Mouse (Mus musculus): ENCODE measurements around the gene Cd300lg.
A peak's percentile ranks its signal among the peaks of the same experiment; 100 is the strongest.

The Cd300lg gene

DNA sequence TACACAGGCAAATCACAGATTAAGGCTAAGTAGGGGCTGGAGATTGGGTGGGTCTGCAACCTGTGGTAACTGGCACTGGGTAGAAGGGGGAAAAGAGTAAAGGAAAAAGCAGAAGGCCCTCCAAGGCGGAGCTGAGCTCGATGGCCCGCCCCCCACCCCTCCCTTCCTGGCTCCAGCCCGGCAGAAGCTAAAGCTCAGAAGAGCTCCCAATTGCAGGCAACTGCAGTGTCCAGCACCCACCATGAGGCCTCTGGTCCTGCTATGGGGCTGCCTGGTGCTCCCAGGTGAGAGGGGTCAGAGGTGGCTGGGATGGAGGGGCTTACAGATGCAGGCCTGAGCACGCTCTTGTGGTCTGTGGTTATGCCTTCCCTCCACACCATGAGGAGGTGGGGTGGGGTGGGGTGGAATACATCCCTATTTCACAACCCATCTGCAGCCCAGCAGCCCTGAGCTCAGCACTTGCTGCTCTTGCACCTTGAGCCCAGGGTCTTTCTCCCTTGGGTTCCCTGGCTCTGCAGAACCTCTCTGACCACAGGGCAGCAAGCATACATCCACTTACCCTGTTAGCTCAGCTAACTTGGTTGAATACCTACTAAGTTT lies at the start of gene Cd300lg:
Cd300lg (plus strand) TSS at position 160 of the 600 bp plus-strand sequence.
- no peak for DNase-seq (ENCODE audit: low spot score in 2 of 2)

DNA sequence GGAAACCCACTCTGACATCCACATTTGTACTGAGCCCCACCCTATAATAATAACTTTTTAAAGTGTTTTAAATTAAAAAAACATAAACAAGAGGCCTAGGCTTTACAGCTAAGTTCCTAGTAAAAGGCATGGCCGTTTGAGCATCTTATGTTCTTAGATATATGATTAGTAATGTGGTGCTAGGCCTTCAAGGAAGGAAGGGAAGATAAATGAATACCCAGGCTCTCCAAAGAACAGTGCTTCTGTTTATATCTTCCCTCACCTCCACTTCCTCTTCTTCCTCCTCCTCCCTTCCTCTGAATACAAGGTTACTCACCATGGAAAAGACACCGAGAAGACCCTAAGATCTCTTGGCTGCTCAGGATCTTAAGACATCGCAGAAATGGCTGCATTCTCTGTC lies 49.5 kb upstream of the Cd300lg start:
- DNase-seq (ENCODE audit: low spot score in 2 of 2), result no peak

DNA sequence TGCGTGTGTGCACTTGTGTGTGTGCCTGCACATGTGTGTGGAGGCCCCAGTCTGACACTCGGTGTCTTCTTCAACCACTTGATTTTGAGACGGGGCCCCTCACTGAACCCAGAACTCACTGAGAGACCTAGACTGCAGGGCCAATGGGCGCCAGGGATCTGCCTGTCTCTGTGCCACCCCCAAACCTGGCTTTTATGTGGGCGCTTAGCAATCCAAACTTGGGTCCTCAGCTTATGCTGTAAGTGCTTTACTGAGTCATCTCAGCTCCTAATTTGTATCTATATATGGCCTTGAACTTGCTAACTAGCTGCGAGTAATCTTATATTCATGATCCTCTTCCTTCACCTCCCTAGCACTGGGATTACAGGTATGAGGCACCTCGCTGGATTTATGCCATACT lies 48.9 kb upstream of the Cd300lg start:
- DNase-seq (ENCODE audit: low spot score in 2 of 2), result peak; percentile 68 to 76

DNA sequence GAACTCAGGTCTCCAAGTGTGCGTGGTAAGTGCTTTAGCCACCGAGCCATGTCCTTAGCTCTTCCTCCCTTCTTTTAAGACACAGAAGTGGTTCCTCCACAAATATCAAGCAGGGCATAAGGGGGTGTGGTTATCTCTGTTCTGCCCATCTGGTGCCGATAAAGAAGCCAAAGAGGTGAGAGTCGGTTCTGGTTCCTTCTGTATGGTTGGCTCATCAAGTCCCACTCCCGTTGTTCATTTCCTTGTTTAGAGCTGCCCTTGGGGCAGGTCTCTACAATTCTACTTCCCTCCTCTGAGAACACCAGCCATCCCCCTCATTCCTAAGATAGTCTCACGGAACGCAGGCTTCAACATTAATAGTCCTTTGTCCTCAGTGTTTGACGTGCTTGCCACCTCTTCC lies 47.2 kb upstream of the Cd300lg start:
- DNase-seq (ENCODE audit: low spot score in 2 of 2), result no peak

DNA sequence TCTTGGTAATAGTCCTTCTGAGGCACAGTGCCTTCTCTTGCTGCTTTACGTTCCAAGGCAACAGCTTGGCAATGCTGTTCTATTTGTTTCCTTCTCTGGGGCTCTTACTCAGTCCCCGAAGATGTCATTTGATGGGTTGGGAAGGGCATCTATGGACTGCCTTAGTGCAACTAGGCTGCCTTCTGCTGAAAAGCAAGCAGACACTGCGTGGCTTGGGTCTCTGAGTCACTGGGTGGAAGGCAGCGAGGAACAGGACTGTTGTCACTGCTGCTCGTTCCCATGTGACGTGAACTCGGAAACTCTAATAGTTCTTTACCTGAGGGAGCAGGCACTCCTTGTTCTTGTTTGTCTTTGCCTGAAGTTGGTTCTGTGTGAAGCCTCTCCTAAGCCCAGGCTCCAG lies 45.4 kb upstream of the Cd300lg start:
- no peak for DNase-seq (ENCODE audit: low spot score in 2 of 2)

DNA sequence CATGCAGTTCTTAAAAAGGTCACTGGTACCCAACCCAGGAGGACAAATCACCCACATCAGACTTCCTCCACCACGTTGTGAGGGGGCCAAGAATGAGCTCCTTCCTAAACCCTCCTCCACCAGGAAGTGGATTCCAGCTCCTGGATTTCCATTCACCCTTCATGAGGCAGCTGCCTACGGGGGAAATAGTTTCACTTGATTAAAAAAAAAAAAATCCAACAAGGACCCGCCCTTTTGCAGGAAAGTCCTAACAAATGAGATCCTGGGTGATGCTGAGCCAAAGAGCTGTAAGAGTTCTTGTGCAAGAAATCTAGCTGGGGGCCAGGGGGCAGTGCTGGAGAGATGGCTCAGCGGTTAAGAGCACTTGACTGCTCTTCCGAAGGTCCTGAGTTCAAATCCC lies 43.1 kb upstream of the Cd300lg start:
- DNase-seq (ENCODE audit: low spot score in 2 of 2), result no peak

DNA sequence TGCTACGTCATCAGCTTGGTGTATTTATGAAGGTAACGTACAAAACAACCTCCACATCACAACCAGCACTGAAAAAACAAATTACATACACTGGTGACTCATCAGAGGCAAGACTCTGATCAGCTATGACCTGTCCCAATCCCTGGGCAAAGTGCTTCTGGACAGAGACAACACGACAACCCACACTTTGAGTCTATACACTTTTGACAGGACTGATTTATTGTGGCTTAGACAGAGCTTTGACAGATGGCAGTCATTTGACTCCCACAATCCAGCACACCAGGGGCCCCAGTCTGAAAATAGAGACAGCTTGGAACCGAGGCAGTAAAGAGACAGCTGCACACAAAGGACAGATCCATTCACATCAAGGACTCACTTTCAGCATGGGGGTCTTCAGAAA lies 41.8 kb upstream of the Cd300lg start:
- no peak for DNase-seq (ENCODE audit: low spot score in 2 of 2)

DNA sequence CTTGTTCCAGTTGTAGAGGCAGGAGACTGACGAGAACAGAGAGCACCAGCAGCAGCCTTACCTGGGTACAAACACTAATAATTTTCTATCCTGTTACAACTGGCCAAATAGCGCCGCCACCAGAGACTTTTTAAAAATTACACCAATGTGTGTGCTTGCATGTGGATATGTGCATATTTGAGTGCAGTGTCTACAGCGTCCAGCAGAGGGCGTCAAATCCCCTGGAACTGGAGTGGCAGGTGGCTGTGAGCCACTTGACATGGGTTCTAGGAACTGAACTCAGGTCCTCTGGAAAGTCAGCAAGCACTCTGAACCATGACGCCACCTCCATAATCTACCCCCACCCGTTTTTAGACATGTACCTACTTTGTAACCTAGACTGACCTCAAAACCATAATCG lies 37.1 kb upstream of the Cd300lg start:
- DNase-seq (ENCODE audit: low spot score in 2 of 2), result no peak

DNA sequence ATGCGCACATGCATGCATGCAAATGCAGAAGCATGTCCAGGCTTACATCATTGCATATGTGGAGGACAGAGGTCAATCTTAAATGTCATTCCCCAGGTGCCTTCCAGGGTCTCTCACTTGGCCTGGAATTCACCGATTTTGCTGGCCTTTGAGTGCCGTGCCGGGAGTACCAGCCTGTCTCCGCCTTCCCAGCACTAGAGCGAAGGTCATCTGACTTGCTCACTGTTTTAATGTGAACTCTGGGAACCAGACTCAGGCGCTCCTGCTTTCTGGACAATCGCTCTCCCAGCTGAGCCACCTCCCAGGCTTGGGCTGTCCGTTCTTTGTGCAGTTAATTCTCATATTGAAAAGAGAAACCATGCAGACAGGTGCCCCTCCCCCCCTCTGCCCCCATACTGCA lies 35.0 kb upstream of the Cd300lg start:
- no peak for DNase-seq (ENCODE audit: low spot score in 2 of 2)

DNA sequence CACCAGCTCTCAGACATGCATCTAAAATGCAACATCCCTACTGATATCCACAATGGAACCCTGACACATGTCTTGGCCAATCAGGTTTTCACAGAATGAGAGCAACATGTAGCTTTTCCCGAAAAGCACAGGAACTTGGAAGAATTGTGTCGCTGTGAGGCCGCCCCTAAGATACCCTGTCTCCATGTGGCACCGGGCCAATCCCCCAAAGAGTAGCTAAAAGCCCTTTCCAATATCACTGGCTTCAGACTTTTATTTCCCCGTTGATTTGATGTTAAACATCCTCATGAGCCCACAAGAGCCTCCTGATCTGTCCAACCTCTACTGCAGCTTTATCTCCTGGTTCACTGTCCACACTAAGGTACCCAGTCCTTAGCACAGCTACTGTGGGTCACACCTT lies 34.6 kb upstream of the Cd300lg start:
- no peak for DNase-seq (ENCODE audit: low spot score in 2 of 2)

DNA sequence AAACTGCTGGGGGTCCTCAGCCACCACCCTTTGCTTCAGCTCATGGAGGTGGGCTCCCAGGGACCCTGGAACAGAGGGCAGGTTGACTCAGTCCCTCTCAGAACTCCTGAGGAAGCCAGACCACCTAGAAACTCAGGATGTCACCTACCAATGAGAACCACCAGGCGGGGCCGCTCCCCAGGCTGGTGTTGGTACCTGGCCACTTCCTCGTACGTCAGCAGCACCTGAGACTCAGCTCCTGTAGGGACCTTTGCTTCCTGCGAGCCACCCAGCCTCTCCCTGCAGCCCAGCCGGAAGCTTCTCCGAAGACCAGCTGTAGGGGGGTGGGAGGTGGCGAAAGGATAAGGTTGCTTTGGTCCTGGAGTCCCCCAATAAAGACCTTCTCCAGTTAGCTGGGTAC lies 32.9 kb upstream of the Cd300lg start:
- no peak for DNase-seq (ENCODE audit: low spot score in 2 of 2)

DNA sequence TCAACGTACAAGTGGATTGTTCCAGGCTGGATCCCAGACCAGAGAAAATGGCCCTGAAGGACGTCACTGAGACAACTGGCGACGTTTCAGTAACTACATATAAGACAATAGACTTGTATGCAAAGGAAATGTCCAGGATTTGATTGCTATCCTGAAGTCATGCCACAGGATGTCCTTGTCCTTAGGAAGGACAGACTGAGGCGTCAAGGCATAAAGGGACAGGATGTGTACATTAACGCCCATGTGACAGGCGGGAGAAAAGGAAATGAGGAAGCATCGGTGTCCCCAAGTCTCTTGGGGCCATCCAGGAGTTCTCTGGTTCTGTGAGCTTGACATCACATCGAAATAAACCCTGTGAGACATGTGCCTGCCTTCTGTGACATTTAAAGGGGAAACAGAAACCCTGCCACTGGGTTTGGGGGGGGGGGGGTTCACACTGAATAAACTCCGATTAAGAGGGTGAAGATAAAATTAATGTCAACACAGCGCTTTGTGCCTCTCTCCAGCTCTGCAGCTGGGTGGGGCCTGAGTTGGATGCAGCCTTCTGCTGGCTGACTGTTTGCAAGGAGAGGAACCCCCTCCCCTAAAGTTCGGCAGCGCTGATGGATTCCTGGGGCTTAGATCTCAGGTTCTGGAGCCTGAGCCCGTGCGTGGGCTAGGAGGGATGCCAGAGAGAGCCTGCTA lies 32.2 kb upstream of the Cd300lg start:
- no peak for DNase-seq (ENCODE audit: low spot score in 2 of 2)

DNA sequence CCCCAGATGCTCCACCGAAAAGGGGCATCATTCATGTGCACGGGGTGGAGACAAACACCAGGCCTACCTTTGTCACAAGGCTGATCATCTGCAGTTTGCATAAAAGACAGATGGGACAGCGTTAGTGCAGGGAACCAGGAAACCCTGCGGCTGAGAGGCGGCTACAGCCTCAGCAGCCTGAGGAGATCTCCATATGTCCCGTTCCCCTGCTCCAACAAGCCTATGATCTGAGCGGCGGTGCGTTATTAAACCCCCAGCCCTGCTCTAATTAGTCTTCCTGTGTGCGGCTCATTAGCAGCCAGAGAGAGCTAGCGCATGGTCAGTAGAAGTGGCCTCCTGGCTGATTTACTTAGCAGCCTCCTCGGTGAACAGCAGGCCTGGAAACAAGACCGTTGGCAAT lies 31.2 kb upstream of the Cd300lg start:
- DNase-seq (ENCODE audit: low spot score in 2 of 2), result peak in 1 of 2 experiments; percentile 40

DNA sequence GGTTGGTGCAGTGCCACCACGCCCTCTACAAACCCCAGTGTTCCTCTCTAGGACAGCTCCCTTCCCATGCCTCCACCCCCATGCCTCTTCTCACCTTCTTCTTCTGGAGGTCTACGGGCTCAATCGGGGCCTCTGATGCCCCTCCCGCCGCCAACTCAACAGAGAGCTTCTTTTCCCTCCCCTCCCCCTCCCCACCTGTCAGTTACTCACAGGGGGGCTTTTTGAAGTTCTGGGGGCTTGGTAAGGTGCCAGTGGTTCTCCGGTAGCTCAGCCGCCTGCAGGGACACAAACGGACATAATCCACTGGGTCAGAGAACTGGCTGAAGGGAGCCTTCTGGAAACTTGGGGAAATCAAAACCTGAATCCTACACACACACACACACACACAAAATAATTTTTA lies 29.8 kb upstream of the Cd300lg start:
- DNase-seq (ENCODE audit: low spot score in 2 of 2), result no peak

DNA sequence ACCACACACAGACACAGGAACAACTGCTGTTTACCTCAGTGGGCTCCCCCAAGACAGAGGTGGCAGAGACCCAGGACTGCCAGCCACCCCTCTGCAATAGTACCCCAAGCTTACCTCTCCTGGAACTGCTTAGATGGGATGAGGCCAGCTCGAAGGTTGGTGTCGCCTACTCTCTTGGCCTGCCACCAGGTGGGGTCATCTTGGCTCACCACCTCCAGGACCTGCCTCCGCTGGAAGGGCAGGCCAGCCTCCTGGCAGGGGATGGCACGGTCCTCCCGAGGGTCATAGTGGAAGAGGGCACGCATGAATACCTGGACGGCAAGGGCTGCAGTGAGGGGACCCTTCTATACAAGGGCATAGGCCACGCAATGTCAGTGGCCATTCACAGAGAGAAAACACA lies 28.1 kb upstream of the Cd300lg start:
- DNase-seq (ENCODE audit: low spot score in 2 of 2), result no peak

DNA sequence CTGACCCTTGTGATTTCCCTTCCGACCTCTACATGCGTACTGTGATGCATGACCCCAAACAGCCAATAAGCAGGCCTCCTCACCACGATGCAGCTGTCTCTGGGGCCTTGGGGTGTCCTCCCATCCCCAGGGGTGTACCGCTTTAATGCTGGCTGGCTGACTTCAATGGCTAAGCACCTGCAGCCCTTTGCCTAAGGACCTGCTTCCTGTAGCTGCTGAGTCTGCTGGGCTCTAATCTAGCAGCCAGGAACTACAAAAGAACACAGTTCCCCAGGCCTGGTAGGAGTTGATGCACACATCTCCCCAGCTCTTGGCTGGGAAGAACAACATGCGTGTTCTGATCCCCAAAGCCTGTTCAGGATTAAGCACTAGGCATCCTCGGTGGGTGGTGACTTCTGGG lies 25.8 kb upstream of the Cd300lg start:
- DNase-seq (ENCODE audit: low spot score in 2 of 2), result no peak

DNA sequence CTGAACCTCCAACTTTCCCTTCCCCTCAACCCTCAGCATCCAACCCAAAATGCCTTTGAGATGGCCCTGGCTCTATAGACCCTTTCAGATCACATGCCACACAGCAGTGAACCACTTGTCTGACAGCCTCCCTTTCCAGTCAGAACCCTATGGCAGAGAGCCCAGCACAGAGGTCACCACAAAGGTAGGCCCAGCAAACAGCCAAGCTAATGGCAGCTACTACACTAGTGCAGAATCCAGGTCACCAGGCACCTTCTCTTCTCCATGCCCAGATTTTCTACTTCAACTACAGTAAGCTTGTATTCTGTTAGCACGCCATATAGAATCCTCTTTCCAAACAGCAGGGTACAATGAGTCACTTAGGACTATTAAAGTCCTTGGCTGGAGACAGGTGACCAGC lies 25.2 kb upstream of the Cd300lg start:
- DNase-seq (ENCODE audit: low spot score in 2 of 2), result no peak

DNA sequence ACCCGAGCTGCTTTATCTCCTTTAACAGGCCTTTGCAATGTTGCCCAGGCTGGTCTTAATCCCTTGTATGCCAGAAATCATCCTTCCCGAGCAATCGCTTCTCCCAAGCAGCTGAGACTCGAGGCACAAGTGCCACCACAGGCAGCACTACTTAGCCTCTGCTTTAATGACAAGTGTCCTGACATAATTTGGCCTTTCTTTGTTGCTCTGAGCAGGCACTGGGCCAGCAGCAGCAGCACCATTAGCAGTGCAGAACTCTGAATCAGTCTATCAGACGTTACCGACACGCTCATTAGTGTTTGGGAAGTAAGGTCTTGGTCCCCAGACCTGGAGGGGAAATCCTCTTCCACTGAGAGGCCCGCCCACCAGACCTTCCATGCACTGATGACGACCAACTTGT lies 21.6 kb upstream of the Cd300lg start:
- no peak for DNase-seq (ENCODE audit: low spot score in 2 of 2)

DNA sequence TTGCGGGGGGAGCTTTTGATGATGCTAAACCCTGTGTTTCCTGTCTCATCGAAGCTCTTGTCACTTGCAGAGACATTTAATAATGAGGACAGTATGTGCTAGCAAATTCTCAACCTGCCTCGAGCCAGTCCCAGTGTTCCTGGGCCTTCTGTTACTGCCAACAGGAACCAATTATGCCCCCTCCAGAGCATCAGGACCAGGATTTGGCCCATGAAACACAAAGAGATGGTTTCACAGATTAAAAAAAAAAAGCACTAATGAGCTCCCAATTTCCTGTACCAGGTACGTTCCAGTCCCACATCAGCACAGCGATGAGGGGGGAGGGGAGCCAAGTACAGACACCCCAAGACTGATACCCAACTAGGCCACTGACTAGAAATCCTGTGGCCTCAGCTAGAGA lies 20.1 kb upstream of the Cd300lg start:
- DNase-seq (ENCODE audit: low spot score in 2 of 2), result no peak

DNA sequence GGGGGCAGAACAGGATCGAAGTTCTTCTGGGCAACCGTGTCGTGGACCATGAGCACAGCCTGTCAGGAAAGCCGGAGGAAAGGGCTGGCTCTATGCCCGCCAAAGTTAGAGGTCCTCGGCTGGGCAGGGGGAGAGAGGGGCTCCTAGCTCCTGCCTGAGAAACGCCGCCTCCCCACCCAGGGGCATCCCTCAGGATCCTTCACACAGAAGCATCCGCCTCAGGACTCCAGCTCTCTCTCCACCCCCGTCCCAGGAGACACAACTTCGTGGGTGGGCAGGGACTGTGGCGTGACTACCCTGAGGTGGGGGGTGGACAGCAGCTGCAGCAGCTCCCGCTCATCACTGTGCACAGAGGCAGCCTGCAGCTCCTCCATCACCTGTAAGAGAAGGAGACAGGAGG lies 17.9 kb upstream of the Cd300lg start:
- peak; percentile 60 to 64 for DNase-seq (ENCODE audit: low spot score in 2 of 2)

DNA sequence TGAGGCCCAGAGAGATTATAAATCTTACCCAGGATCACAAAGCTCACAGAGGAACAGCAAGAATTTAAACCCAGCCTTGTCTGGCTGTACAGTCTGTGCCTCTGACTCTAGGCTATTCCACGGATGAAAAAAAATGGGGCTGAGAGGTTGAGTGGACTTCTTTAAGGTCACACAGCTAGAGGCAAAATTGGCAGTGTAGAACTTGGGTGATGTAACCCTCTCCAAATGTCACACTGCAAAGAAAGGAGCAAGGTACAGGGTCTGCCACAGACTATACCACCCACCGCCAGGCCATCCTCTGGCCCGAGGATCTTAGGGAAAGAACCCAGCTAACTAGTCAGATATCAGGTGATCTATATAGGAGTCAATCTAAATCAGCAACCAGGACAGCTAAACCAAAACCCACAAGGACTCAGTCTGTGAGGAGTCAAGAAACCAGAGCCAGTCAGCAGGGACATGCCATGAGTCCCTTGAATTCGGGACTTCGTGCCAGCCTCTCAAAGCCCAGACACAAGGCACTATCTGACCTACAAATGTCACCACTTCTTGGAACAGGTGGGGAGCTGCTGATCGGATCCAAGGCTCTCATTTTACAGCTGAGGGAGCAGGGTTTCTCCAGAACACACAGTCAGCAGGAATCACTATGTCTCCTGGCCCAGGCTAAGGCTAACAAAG lies 17.1 kb upstream of the Cd300lg start:
- no peak for DNase-seq (ENCODE audit: low spot score in 2 of 2)

DNA sequence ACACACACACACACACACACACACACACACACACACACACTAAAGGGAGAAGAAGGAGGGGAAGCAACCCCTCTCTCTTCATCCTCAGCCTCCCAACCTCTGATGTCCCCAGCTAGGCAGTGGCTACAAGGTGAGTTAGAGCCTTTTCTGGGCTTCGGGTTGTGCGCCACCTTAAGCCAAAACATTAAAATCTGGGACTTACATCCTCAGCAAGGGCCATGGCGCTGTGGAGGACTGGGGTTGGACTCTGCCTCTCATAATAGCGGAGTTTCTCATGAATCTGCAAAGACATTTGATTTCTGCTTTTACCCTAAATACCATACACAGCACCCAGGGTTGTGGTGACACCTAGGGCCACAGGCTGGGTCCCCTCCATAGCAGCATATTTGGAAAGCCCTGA lies 16.4 kb upstream of the Cd300lg start:
- DNase-seq (ENCODE audit: low spot score in 2 of 2), result no peak

DNA sequence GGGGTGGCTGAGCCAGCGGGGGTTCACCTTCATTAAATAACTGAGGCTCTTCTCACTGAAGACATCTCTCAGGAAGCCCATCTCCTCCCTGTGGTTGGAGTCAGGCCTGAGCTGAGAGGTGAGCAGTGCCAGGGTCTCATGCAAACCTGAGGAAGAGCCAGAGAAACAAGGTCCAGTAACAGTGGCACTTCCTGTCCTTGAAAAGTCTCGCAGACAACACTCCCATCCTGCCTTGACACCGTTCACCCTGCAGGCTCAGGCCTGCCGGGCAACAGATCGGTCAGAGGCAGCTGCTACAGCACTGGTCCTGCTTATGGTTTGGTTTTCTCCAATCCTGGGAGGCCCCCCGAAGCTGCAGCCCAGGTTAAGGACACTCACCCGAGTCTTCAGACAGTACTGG lies 16.0 kb upstream of the Cd300lg start:
- no peak for DNase-seq (ENCODE audit: low spot score in 2 of 2)

Measured in right cerebral cortex, adult 2 months (tissue).